Mouse (Mus musculus) liver, embryonic 13.5 days (tissue): ENCODE results near the gene Pcnx2. TPM values are rescaled to one million over a fixed set of nuclear protein-coding genes. Genes with fewer than 3 reads are reported as not detected.

Source experiments
- ATAC-seq: fragments of 200-750 bp; cut with Nextera tagmentation; 2 replicates; pipeline ENCODE4 v1.8.0; 2017; ENCODE audit warnings: low read depth, mild to moderate bottlenecking, moderate number of reproducible peaks, moderate library complexity
- DNase-seq: peaks from one replicate; pipeline ENCODE4 v3.0.0; 2022
- H3K27ac ChIP-seq: fragments of 300-500 bp; sonication (generic); 2 replicates; pipeline ENCODE4 v1.5.1; 2015; ENCODE audit warnings: moderate library complexity, mild to moderate bottlenecking, inconsistent platforms
- H3K27me3 ChIP-seq: fragments of 300-500 bp; sonication (generic); 2 replicates; pipeline ENCODE4 v1.6.1; 2015; ENCODE audit warnings: mild to moderate bottlenecking, inconsistent platforms
- H3K36me3 ChIP-seq: fragments of 300-500 bp; sonication (generic); 2 replicates; pipeline ENCODE4 v1.6.1; 2015; ENCODE audit warnings: mild to moderate bottlenecking, inconsistent platforms
- H3K4me1 ChIP-seq: fragments of 300-500 bp; sonication (generic); replicated peaks from 2 replicates; pipeline ENCODE4 v1.6.1; 2015; ENCODE audit warnings: inconsistent platforms
- H3K4me2 ChIP-seq: fragments of 300-500 bp; sonication (generic); 2 replicates; pipeline ENCODE4 v1.6.1; 2015; ENCODE audit warnings: inconsistent platforms, mild to moderate bottlenecking, moderate library complexity
- H3K4me3 ChIP-seq: fragments of 300-500 bp; sonication (generic); replicated peaks from 2 replicates; pipeline ENCODE4 v1.5.1; 2015; ENCODE audit warnings: mild to moderate bottlenecking, inconsistent platforms
- H3K9ac ChIP-seq: fragments of 300-500 bp; sonication (generic); 2 replicates; pipeline ENCODE4 v1.6.1; 2015; ENCODE audit warnings: mild to moderate bottlenecking, inconsistent platforms
- H3K9me3 ChIP-seq: fragments of 300-500 bp; sonication (generic); replicated peaks from 2 replicates; pipeline ENCODE4 v1.6.1; 2016; ENCODE audit warnings: inconsistent platforms
- WGBS: fragments of 180-500 bp; shearing (Covaris S2); methylation state at CpG from one replicate; pipeline ENCODE4 v1.1.7; 2015; ENCODE audit not compliant: insufficient replicate concordance; 5-methylcytosine and 5-hydroxymethylcytosine counted together
- polyA plus RNA-seq: library from polyadenylated mRNA; unstranded; fragments of >200 nt; fragmentation: Nextera tagmentation; extraction: Ambion mirVana; gene quantifications from 2 replicates; pipeline ENCODE4 v1.2.1, GENCODE M21; 2015

Gene Pcnx2
- polyA plus RNA-seq, 1 experiment from 2014 or later = 0.27 TPM

DNA sequence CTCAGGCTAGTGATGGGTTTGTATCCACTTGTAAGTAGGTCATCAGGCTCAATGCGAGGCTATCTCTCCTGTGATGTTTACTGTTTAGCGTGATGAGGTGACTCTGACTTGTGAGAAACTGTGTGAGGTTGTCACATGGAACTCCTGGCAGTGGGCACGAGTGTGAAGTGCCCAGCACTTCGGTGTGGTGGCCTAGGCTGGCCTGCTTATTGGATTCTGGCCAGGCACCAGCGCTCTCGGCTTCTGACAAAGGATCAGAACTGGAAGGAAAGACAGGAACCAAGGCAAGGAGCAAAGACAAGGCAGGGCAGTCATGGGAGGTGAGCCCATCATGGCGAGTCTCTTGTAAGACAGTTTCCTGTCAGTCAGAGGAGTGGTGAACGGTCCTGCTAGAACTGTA lies 142.2 kb downstream of the Pcnx2 start:
- no peak for DNase-seq
- Histone ChIP-seq H3K27ac (no peak overlapping the region; the same call in 1 of the 2 replicates), H3K9me3 (no peaks in the 10 kb centered on the region), H3K4me2 (no peak overlapping the region), H3K4me3 (no peak overlapping the region), H3K4me1 (peaks cover 4% of the 10 kb centered on the region; the same call in 1 of the 2 replicates), H3K27me3 (no peaks in the 10 kb centered on the region), H3K36me3 (no peaks in the 10 kb centered on the region), H3K9ac (no peak overlapping the region)
- 64% methylated on average over 8 of the region's 8 CpGs for WGBS
- no peak for ATAC-seq

- no peak for DNase-seq
- Histone ChIP-seq H3K27ac (no peak overlapping the region), H3K36me3 (peaks cover 3% of the 10 kb centered on the region; the same call in 1 of the 2 replicates), H3K9me3 (no peaks in the 10 kb centered on the region), H3K9ac (no peak overlapping the region), H3K4me3 (no peak overlapping the region), H3K27me3 (no peaks in the 10 kb centered on the region), H3K4me2 (no peak overlapping the region), H3K4me1 (no peaks in the 10 kb centered on the region)
- 68% methylated on average over 8 of the region's 8 CpGs for WGBS
- no peak for ATAC-seq
Observed at GRCm38 (mm10) chr8:125750846-125751245, 147.3 kb downstream of the Pcnx2 start.

DNA sequence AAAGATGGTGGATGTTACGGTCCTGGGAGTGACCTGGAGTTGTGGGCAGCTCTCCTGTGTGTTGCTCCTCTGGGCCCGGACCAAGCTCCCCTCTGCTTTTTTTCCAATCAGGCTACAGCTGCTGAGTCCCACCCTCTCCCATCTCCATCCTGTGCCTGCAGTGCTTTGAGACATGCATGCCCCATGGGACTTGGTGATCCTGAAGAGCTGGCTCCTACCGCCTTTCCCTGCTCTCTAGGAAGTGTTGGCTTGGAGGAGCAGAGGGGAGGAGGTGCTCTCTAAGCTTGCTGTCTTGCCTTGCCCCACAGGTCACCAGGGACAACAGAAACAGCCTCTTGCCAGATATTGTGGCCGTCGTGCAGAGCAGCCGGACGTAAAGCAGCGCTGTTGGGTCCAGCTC lies 150.7 kb downstream of the Pcnx2 start:
- H3K36me3 ChIP-seq = peaks cover 3% of the 10 kb centered on the region; the same call in 1 of the 2 replicates
- 82% methylated on average over 8 of the region's 8 CpGs for WGBS

DNA sequence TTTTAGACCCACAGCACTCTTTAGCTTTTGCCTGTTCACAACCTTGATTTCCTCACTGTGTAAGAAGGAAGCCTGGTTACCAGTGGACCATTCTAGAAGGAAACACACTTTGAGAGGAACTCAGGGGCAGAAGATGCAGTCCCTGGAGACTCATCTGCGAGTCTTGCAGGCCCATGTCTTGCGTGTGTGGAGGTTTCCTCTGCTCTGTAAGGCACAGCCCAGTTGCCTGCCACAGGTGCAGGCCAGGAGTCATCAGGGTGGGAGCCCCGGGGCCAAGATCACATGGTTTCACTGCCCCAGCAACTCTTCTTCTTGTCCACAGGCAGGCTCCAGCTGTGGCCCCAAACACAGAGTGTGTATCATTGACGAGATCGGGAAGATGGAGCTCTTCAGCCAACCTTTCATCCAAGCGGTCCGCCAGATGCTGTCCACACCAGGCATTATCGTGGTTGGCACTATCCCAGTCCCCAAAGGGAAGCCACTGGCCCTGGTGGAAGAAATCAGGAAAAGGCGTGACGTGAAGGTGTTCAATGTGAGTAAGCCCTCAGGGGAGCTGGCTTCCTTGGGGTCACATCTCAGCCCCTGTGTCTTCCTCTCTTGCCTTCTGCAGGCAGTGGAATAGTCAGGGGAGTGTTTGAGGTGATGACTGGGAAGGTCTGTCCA lies 153.1 kb downstream of the Pcnx2 start:
- H3K27ac ChIP-seq = no peak overlapping the region
- no peaks in the 10 kb centered on the region; the same call in 1 of the 2 replicates for H3K4me1 ChIP-seq
- H3K9me3 ChIP-seq = no peaks in the 10 kb centered on the region
- peaks cover 3% of the 10 kb centered on the region; the same call in 1 of the 2 replicates for H3K36me3 ChIP-seq
- no peak overlapping the region for H3K9ac ChIP-seq
- no peak overlapping the region for H3K4me3 ChIP-seq
- no peak overlapping the region for H3K4me2 ChIP-seq
- H3K27me3 ChIP-seq = no peaks in the 10 kb centered on the region
- WGBS = 76% methylated on average over 10 of the region's 10 CpGs
- ATAC-seq (no peak), DNase-seq (no peak)

More for the DNA sequence above, 150.7 kb downstream of the Pcnx2 start:
- Histone ChIP-seq H3K4me2 (no peak overlapping the region), H3K4me3 (no peak overlapping the region), H3K27ac (no peak overlapping the region), H3K4me1 (no peaks in the 10 kb centered on the region), H3K9ac (no peak overlapping the region), H3K27me3 (no peaks in the 10 kb centered on the region), H3K9me3 (no peaks in the 10 kb centered on the region)
- ATAC-seq (no peak), DNase-seq (no peak)

- Histone ChIP-seq H3K4me2 (no peak overlapping the region), H3K36me3 (peaks cover 7% of the 10 kb centered on the region; the same call in 1 of the 2 replicates), H3K27me3 (no peaks in the 10 kb centered on the region), H3K4me1 (no peaks in the 10 kb centered on the region; the same call in 1 of the 2 replicates), H3K9ac (no peak overlapping the region), H3K4me3 (no peak overlapping the region), H3K9me3 (no peaks in the 10 kb centered on the region), H3K27ac (no peak overlapping the region)
- ATAC-seq (no peak), DNase-seq (no peak)
- WGBS = 50% methylated on average over 8 of the region's 8 CpGs
Observed at GRCm38 (mm10) chr8:125742406-125742805, 155.7 kb downstream of the Pcnx2 start.

- DNase-seq (no peak), ATAC-seq (0 out of 2 replicates have a peak, but pooled peaks have one; percentile 24)
- no peaks in the 10 kb centered on the region for H3K27me3 ChIP-seq
- no peak overlapping the region for H3K4me3 ChIP-seq
- WGBS = 36% methylated on average over 2 of the region's 2 CpGs
- H3K36me3 ChIP-seq = peaks cover 7% of the 10 kb centered on the region; the same call in 1 of the 2 replicates
- no peak overlapping the region for H3K27ac ChIP-seq
- H3K9me3 ChIP-seq = no peaks in the 10 kb centered on the region
- H3K9ac ChIP-seq = no peak overlapping the region
- no peak overlapping the region for H3K4me2 ChIP-seq
- H3K4me1 ChIP-seq = no peaks in the 10 kb centered on the region; the same call in 1 of the 2 replicates
Observed at GRCm38 (mm10) chr8:125741855-125742254, 156.3 kb downstream of the Pcnx2 start.

GRCm38 (mm10) chr8:125741377-125741776 lies 156.7 kb downstream of the Pcnx2 start:
- 64% methylated on average over 5 of the region's 5 CpGs for WGBS
- no peak overlapping the region for H3K4me2 ChIP-seq
- peaks cover 9% of the 10 kb centered on the region; the same call in 1 of the 2 replicates for H3K36me3 ChIP-seq
- no peak overlapping the region for H3K9ac ChIP-seq
- no peak for ATAC-seq
- no peaks in the 10 kb centered on the region for H3K9me3 ChIP-seq
- H3K4me1 ChIP-seq = no peaks in the 10 kb centered on the region; the same call in 1 of the 2 replicates
- H3K27me3 ChIP-seq = no peaks in the 10 kb centered on the region
- no peak overlapping the region for H3K4me3 ChIP-seq
- no peak for DNase-seq
- no peak overlapping the region for H3K27ac ChIP-seq

GRCm38 (mm10) chr8:125740655-125741054 lies 157.5 kb downstream of the Pcnx2 start:
- no peaks in the 10 kb centered on the region for H3K9me3 ChIP-seq
- WGBS = 74% methylated on average over 10 of the region's 10 CpGs
- no peak overlapping the region for H3K27ac ChIP-seq
- no peaks in the 10 kb centered on the region for H3K27me3 ChIP-seq
- ATAC-seq = no peak
- H3K4me2 ChIP-seq = no peak overlapping the region
- no peak overlapping the region for H3K9ac ChIP-seq
- H3K4me3 ChIP-seq = no peak overlapping the region
- DNase-seq = no peak
- H3K36me3 ChIP-seq = peaks cover 10% of the 10 kb centered on the region; the same call in 1 of the 2 replicates
- peaks cover 2% of the 10 kb centered on the region for H3K4me1 ChIP-seq

GRCm38 (mm10) chr8:125738956-125739355 lies 159.2 kb downstream of the Pcnx2 start:
- no peak overlapping the region for H3K4me3 ChIP-seq
- ATAC-seq = no peak
- WGBS = 92% methylated on average over 4 of the region's 4 CpGs

DNA sequence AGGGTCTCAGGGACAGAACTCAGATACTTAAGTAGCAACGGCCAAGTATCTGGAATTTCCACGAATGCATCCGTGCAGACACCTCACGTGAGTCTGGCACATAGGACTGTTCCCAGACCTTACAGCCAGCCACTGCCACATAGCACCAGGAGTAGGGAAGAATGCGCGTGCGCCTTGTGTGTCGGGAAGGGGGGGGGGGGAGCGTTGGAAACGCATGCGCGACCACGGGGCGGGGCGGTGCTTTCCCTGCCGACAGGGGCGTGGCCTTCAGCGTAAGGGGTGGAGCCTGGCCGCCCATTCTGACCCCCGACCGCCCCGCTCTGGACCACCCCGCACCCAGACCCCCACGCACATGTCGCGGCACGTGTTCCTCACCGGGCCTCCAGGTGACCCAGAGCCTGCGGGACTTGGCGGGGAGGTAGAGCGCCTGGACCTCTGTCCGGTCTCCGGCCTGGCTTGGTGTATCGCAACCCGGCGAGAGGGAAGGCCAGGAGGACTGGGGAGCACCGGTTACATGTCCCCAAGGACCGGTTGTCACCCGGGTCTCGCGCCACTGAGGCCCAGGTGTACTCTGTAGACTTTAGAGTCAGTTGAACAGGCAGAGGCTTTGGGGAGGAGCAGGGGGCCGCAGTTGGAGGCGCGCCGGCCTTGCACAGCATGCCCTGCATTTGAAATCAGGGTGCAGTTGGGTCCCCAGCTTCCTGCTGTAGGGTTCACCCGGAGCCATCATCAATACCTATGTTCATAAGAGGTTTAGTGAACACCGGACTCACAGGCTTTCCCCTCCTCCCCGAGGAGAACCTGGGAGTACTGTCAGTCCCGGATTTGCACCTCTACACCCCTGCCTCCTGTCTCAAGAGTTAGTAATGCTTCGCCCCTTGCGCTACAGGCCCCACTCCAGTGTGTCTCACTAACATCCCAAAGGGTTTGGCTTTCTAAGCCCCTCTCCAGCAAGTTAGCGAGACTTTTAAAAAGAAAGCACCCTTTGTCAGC lies 163.9 kb downstream of the Pcnx2 start:
- ATAC-seq (peak; percentile 86), DNase-seq (peak; percentile 74)
- no peaks in the 10 kb centered on the region for H3K9me3 ChIP-seq
- H3K27ac ChIP-seq = peak overlapping the region; percentile 43
- WGBS = 4% methylated on average over 52 of the region's 52 CpGs
- H3K9ac ChIP-seq = peak overlapping the region; percentile 80
- H3K36me3 ChIP-seq = peaks cover 10% of the 10 kb centered on the region; the same call in 1 of the 2 replicates
- peaks cover 25% of the 10 kb centered on the region for H3K4me1 ChIP-seq
- H3K4me2 ChIP-seq = peak overlapping the region; percentile 80
- H3K4me3 ChIP-seq = peak overlapping the region; percentile 75
- no peaks in the 10 kb centered on the region for H3K27me3 ChIP-seq

More at GRCm38 (mm10) chr8:125738956-125739355, 159.2 kb downstream of the Pcnx2 start:
- no peak for DNase-seq
- H3K27me3 ChIP-seq = no peaks in the 10 kb centered on the region
- H3K4me2 ChIP-seq = no peak overlapping the region
- peaks cover 18% of the 10 kb centered on the region for H3K4me1 ChIP-seq
- no peaks in the 10 kb centered on the region for H3K9me3 ChIP-seq
- H3K36me3 ChIP-seq = peaks cover 10% of the 10 kb centered on the region; the same call in 1 of the 2 replicates
- H3K27ac ChIP-seq = no peak overlapping the region
- H3K9ac ChIP-seq = no peak overlapping the region

DNA sequence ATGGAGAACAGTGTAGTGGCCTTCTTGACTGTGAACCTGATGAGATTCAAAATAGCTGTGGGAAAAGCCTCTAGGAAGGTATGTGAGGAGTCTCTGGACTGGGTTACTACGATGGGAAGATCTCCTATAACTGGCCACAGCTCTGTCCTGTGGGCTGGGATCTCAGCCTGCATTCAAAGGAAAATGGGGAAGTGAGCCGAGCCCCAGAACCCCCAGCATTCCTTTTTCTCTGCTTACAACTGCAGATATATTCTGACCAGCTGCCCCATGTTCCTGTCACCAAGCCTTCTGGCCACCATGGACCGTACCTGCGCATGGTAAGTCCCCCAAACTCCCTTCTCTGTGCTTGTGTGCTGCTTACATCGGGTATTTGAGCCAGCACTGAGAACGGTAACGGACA lies 168.4 kb downstream of the Pcnx2 start, which contains the start of gene Ntpcr:
Ntpcr (plus strand) TSS at position 218 of the 400 bp plus-strand sequence.
- DNase-seq = no peak
- no peaks in the 10 kb centered on the region for H3K9me3 ChIP-seq
- no peak within 1 kb of the TSS for H3K27ac ChIP-seq
- H3K4me3 ChIP-seq = no peak within 1 kb of the TSS
- no peak for ATAC-seq
- H3K27me3 ChIP-seq = no peaks in the 10 kb centered on the region
- 58% methylated on average over 7 of the region's 7 CpGs for WGBS
- no peaks in the 10 kb centered on the region for H3K36me3 ChIP-seq
- H3K9ac ChIP-seq = no peak within 1 kb of the TSS
- no peak within 1 kb of the TSS for H3K4me2 ChIP-seq
- peaks cover 17% of the 10 kb centered on the region for H3K4me1 ChIP-seq
